In genomic region chr6:86871783-86872182, GRCm38 (mm10) we compare ENCODE assay signal across 18 mouse cellular contexts. TPM values are rescaled to one million over a fixed set of nuclear protein-coding genes. Genes with fewer than 3 reads are reported as not detected.
DNase-seq lines count a peak whose midpoint lies in the region; ATAC-seq and TF ChIP-seq lines count a peak whose summit lies in the region.
"Had no signal": no experiment of that assay in that cellular context is flagged by ENCODE, and none has a peak within 500 bp of the region (broad histone marks: within the 10 kb centered on the region; RNA-seq: fewer than 3 reads in every experiment).

No protein-coding gene starts in this region.

- peak; percentile 26 for DNase-seq in thymus, postnatal 4 days
- DNase-seq in thymus, adult 2 months = no peak
- DNase-seq in R1 (ENCODE audit: low read depth, low spot score) = peak; percentile 48
- DNase-seq in layer of hippocampus, adult 8-10 months (ENCODE audit: low spot score in 2 of 2) = no peak
- DNase-seq in adrenal gland, adult (ENCODE audit: inconsistent age in 2 of 2, low spot score in 1 of 2) = no peak
- DNase-seq: adrenal gland, postnatal 10 days; cerebellum, adult 2 months; lung, embryonic 14.5 days; midbrain, embryonic 14.5 days had no signal

- no peak overlapping the region for H3K27ac ChIP-seq in thymus, adult 2 months (ENCODE audit: control insufficient read depth, insufficient read depth, low read length)
- no peak overlapping the region for H3K27ac ChIP-seq in hindbrain, embryonic 12.5 days
- H3K27ac ChIP-seq: embryonic facial prominence, embryonic 13.5 days; heart, embryonic 15.5 days; hindbrain, embryonic 10.5 days; kidney, embryonic 15.5 days; limb, embryonic 10.5 days had no signal

- H3K9me3 ChIP-seq in hindbrain, embryonic 12.5 days (replicated peaks) = no peaks in the 10 kb centered on the region
- H3K9me3 ChIP-seq: embryonic facial prominence, embryonic 13.5 days; heart, embryonic 15.5 days; hindbrain, embryonic 10.5 days; kidney, embryonic 15.5 days; limb, embryonic 10.5 days had no signal

- no peak overlapping the region for H3K4me3 ChIP-seq in thymus, adult 2 months (ENCODE audit: control insufficient read depth, insufficient read depth, low read length)
- no peak overlapping the region for H3K4me3 ChIP-seq in hindbrain, embryonic 12.5 days
- H3K4me3 ChIP-seq: embryonic facial prominence, embryonic 13.5 days; heart, embryonic 15.5 days; hindbrain, embryonic 10.5 days; kidney, embryonic 15.5 days; limb, embryonic 10.5 days had no signal

- TF ChIP-seq CTCF in thymus, adult 2 months (IDR thresholded peaks at IDR 0.05; ENCODE audit: borderline replicate concordance, control insufficient read depth, extremely low read depth, insufficient read depth, low read length, poor library complexity) = no peak

- 78% methylated on average over 10 of the region's 10 CpGs for WGBS in thymus, adult 2 months
- WGBS in hindbrain, embryonic 12.5 days = 94% methylated on average over 10 of the region's 10 CpGs

- ATAC-seq in megakaryocyte, adult 5-6 weeks (ENCODE audit: poor library complexity, severe bottlenecking) = peak; percentile 93
- no peak for ATAC-seq in hindbrain, embryonic 12.5 days (ENCODE audit: low FRiP score)
- ATAC-seq: forebrain, embryonic 16.5 days had no signal

- no peak overlapping the region for H3K9ac ChIP-seq in hindbrain, embryonic 12.5 days
- H3K9ac ChIP-seq: embryonic facial prominence, embryonic 13.5 days; heart, embryonic 15.5 days; kidney, embryonic 15.5 days; lung, embryonic 14.5 days had no signal

- no peaks in the 10 kb centered on the region for H3K27me3 ChIP-seq in thymus, adult 2 months (ENCODE audit: control insufficient read depth, insufficient read depth, low read length)
- no peaks in the 10 kb centered on the region for H3K27me3 ChIP-seq in hindbrain, embryonic 12.5 days
- H3K27me3 ChIP-seq: embryonic facial prominence, embryonic 13.5 days; heart, embryonic 15.5 days; kidney, embryonic 15.5 days had no signal

- H3K36me3 ChIP-seq in thymus, adult 2 months (ENCODE audit: control insufficient read depth, insufficient read depth, low read length) = no peaks in the 10 kb centered on the region
- H3K36me3 ChIP-seq in hindbrain, embryonic 12.5 days = no peaks in the 10 kb centered on the region

- no peak overlapping the region for H3K4me2 ChIP-seq in hindbrain, embryonic 12.5 days (replicated peaks)
- H3K4me2 ChIP-seq: embryonic facial prominence, embryonic 13.5 days; heart, embryonic 15.5 days; kidney, embryonic 15.5 days; liver, embryonic 11.5 days; lung, embryonic 14.5 days had no signal

- peaks cover 36% of the 10 kb centered on the region for H3K4me1 ChIP-seq in thymus, adult 2 months (replicated peaks; ENCODE audit: control insufficient read depth, insufficient read depth, low read length)
- 0 out of 2 replicates have a peak, but pooled peaks cover under 1% of the 10 kb centered on the region for H3K4me1 ChIP-seq in hindbrain, embryonic 12.5 days
- H3K4me1 ChIP-seq: limb, embryonic 10.5 days had no signal

- no peak for TF ChIP-seq POLR2A in thymus, adult 2 months (IDR thresholded peaks at IDR 0.05; ENCODE audit: control insufficient read depth, extremely low read depth, insufficient read depth, low read length, poor library complexity)

RNA-seq across cellular contexts. Expression of gene Aak1, which starts 22.5 kb away (rescaled TPM):
- 59.2 and 79.9 TPM in 2 replicates for polyA plus RNA-seq in thymus, adult 2 months (2012; rRNA removed)
- 29.7 and 37.6 TPM in 2 replicates for total RNA-seq in megakaryocyte, adult 5-6 weeks (2015)
- total RNA-seq in megakaryocyte, adult 5-6 weeks (2017) = 5.3 and 12.9 TPM in 2 replicates
- total RNA-seq in layer of hippocampus, adult 8-10 months (2022) = 100 to 1,000 TPM; 392 to 484 (median 448) TPM
- polyA plus RNA-seq in hindbrain, embryonic 12.5 days (2016; fragmentation: Nextera tagmentation; extraction: Ambion mirVana) = 37.0 and 47.6 TPM in 2 replicates

Comparison
In these comparisons a context has a peak if more than half of its experiments do, and no peak if none do; other contexts are left out.
1. DNase-seq: peak in thymus, postnatal 4 days (single experiment) and R1 (single experiment); none in thymus, adult 2 months (single experiment), layer of hippocampus, adult 8-10 months (0 of 2) and adrenal gland, adult (0 of 2).
2. RNA of gene Aak1, which starts 22.5 kb away (total RNA-seq): 392 to 484 TPM in layer of hippocampus, adult 8-10 months; 5.3 to 37.6 TPM in megakaryocyte, adult 5-6 weeks; every median in the first group is over 10 times any median in the second.